Mouse (Mus musculus) bone marrow, adult 2 months (tissue): ENCODE data around the gene Mvb12a.

Source experiments
- CTCF ChIP-seq: fragments of 200-500 bp; IDR thresholded peaks from 2 replicates; pipeline ENCODE4 v1.5.1; 2011; ENCODE audit warnings: low read length, control low read depth; ENCODE audit not compliant: control insufficient read depth, insufficient read depth
- POLR2A ChIP-seq: fragments of 200-500 bp; IDR thresholded peaks from 2 replicates; pipeline ENCODE4 v1.6.1; 2011; ENCODE audit warnings: low read depth, mild to moderate bottlenecking, control low read depth, low read length, borderline replicate concordance; ENCODE audit not compliant: control insufficient read depth

DNA sequence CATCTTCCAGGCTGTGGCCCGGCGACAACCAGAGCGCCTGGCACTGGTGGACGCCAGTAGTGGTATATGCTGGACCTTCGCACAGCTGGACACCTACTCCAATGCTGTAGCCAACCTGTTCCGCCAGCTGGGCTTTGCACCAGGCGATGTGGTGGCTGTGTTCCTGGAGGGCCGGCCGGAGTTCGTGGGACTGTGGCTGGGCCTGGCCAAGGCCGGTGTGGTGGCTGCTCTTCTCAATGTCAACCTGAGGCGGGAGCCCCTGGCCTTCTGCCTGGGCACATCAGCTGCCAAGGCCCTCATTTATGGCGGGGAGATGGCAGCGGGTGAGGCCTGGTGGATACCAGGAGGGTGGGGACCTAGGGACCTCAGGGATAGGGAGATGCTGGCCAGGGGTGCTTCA, 36.8 kb downstream of the Mvb12a start:
- TF ChIP-seq POLR2A (no peak), CTCF (no peak)
